Mouse (Mus musculus) thymus, postnatal 36 days (tissue): ENCODE data around the gene Btbd9.

Experiments used
- DNase-seq, 2 experiments: peaks; one replicate each; pipeline ENCODE4 v3.0.0; 2022; ENCODE audit warnings: mixed read lengths in 2 of 2

Gene Btbd9

GRCm38 (mm10) chr17:30478181-30478580 is 98.1 kb downstream of the Btbd9 start:
- no peak for DNase-seq

- no peak for DNase-seq
Measured at GRCm38 (mm10) chr17:30474561-30474960, 101.7 kb downstream of the Btbd9 start.

GRCm38 (mm10) chr17:30472776-30473175 is 103.5 kb downstream of the Btbd9 start:
- DNase-seq = no peak

- no peak for DNase-seq
Measured at GRCm38 (mm10) chr17:30471512-30471911, 104.8 kb downstream of the Btbd9 start.

- DNase-seq = no peak
Measured at GRCm38 (mm10) chr17:30470790-30471189, 105.5 kb downstream of the Btbd9 start.

- DNase-seq = no peak
Measured at GRCm38 (mm10) chr17:30470286-30470685, 106.0 kb downstream of the Btbd9 start.

- DNase-seq = no peak
Measured at GRCm38 (mm10) chr17:30469511-30470076, 106.7 kb downstream of the Btbd9 start.

GRCm38 (mm10) chr17:30468368-30468767 is 107.9 kb downstream of the Btbd9 start:
- no peak for DNase-seq

- no peak for DNase-seq
Measured at GRCm38 (mm10) chr17:30467566-30468213, 108.6 kb downstream of the Btbd9 start.

GRCm38 (mm10) chr17:30465060-30465762 is 111.1 kb downstream of the Btbd9 start:
- no peak for DNase-seq

GRCm38 (mm10) chr17:30464240-30464745 is 112.0 kb downstream of the Btbd9 start:
- no peak for DNase-seq

GRCm38 (mm10) chr17:30460727-30461349 is 115.5 kb downstream of the Btbd9 start:
- no peak for DNase-seq

GRCm38 (mm10) chr17:30459706-30460105 is 116.6 kb downstream of the Btbd9 start:
- no peak for DNase-seq

GRCm38 (mm10) chr17:30458926-30459325 is 117.4 kb downstream of the Btbd9 start:
- DNase-seq = no peak

- no peak for DNase-seq
Measured at GRCm38 (mm10) chr17:30458301-30458700, 118.0 kb downstream of the Btbd9 start.

GRCm38 (mm10) chr17:30457486-30457885 is 118.8 kb downstream of the Btbd9 start:
- DNase-seq = no peak

GRCm38 (mm10) chr17:30456293-30456692 is 120.0 kb downstream of the Btbd9 start:
- DNase-seq = no peak

- peak; percentile 61 to 67 for DNase-seq
Measured at GRCm38 (mm10) chr17:30454862-30455243, 121.4 kb downstream of the Btbd9 start.

GRCm38 (mm10) chr17:30454155-30454861 is 122.0 kb downstream of the Btbd9 start:
- DNase-seq = no peak

- no peak for DNase-seq
Measured at GRCm38 (mm10) chr17:30453272-30453671, 123.0 kb downstream of the Btbd9 start.

- no peak for DNase-seq
Measured at GRCm38 (mm10) chr17:30452363-30452762, 123.9 kb downstream of the Btbd9 start.

- no peak for DNase-seq
Measured at GRCm38 (mm10) chr17:30448562-30448961, 127.7 kb downstream of the Btbd9 start.
